Mouse (Mus musculus) neural tube, embryonic 14.5 days (tissue): ENCODE measurements around the gene Ythdc1. TPM values are rescaled to one million over a fixed set of nuclear protein-coding genes. Genes with fewer than 3 reads are reported as not detected.
A peak's percentile ranks its signal among the peaks of the same experiment; 100 is the strongest.

Experiments
- ATAC-seq: fragments of 200-750 bp; cut with Nextera tagmentation; 2 replicates; pipeline ENCODE4 v1.8.0; 2017; ENCODE audit warnings: low read depth, mild to moderate bottlenecking, moderate TSS enrichment, moderate library complexity
- H3K27ac ChIP-seq: fragments of 300-500 bp; sonication (generic); 2 replicates; pipeline ENCODE4 v1.5.1; 2014; ENCODE audit warnings: low read depth, mild to moderate bottlenecking, control low read depth, low read length, moderate library complexity, mixed read lengths
- H3K27me3 ChIP-seq: fragments of 300-500 bp; sonication (generic); 2 replicates; pipeline ENCODE4 v1.6.1; 2014; ENCODE audit warnings: low read length; ENCODE audit not compliant: control insufficient read depth, insufficient read depth
- H3K36me3 ChIP-seq: fragments of 300-500 bp; sonication (generic); 2 replicates; pipeline ENCODE4 v1.6.1; 2014; ENCODE audit warnings: low read length, mixed read lengths; ENCODE audit not compliant: control insufficient read depth, insufficient read depth
- H3K4me1 ChIP-seq: fragments of 300-500 bp; sonication (generic); 2 replicates; pipeline ENCODE4 v1.6.1; 2014; ENCODE audit warnings: low read length; ENCODE audit not compliant: control insufficient read depth, insufficient read depth
- H3K4me2 ChIP-seq: fragments of 300-500 bp; sonication (generic); 2 replicates; pipeline ENCODE4 v1.6.1; 2014; ENCODE audit warnings: mild to moderate bottlenecking, low read depth, low read length, control low read depth
- H3K4me3 ChIP-seq: fragments of 300-500 bp; sonication (generic); 2 replicates; pipeline ENCODE4 v1.5.1; 2014; ENCODE audit warnings: low read depth, low read length, control low read depth, mixed read lengths
- H3K9ac ChIP-seq: fragments of 300-500 bp; sonication (generic); replicated peaks from 2 replicates; pipeline ENCODE4 v1.6.1; 2014; ENCODE audit warnings: low read depth, mild to moderate bottlenecking, control low read depth, low read length, mixed read lengths
- H3K9me3 ChIP-seq: fragments of 300-500 bp; sonication (generic); 2 replicates; pipeline ENCODE4 v1.6.1; 2016; ENCODE audit warnings: low read length; ENCODE audit not compliant: control insufficient read depth
- WGBS: fragments of 180-500 bp; shearing (Covaris S2); extraction: QIAGEN DNeasy Blood & Tissue Kit; methylation state at CpG from one replicate; pipeline ENCODE4 v1.1.7; 2014; 5-methylcytosine and 5-hydroxymethylcytosine counted together
- polyA plus RNA-seq: library from polyadenylated mRNA; unstranded; fragments of >200 nt; fragmentation: Nextera tagmentation; extraction: Ambion mirVana; gene quantifications from 2 replicates; pipeline ENCODE4 v1.2.1, GENCODE M21; 2014

Ythdc1 gene
- 44.6 and 45.4 TPM in 2 replicates for polyA plus RNA-seq

GRCm38 (mm10) chr5:86803962-86804940 lies at the start of gene Ythdc1:
Ythdc1 (plus strand) TSS chr5:86804221.
- WGBS, result under 1% methylated on average over 89 of the region's 111 CpGs
- H3K4me1 ChIP-seq, result peaks cover 7% of the 10 kb centered on the region; the same call in 1 of the 2 replicates

DNA sequence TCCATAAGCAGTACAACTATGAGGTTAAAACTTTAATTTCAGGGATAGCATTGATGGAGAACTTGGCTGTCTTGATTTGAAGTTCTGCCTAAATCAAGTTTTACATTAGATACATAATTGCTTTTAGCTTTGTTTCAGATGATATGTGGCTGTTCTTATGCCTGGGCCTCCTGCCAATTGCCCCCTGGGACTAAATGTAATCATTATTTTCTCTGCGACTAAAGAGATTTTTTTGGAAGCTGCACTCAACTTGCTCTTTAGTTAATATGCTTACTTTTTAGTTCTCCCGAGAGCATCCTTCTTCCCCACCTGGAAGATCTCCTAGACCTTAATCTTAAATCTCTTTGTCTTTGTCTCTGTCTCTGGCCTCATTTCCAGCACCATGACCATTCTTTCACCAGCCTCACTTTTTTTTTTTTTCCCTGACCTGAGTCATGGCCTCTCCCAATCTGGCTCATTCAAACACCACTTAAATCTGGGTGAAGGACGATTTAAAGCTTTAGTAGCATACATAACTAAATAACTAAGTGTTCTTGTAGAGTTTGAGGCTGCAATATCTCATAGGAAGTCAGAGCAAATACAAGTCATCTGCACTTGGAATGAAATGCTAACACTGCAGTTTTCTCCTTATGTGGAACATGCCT lies 34.9 kb upstream of the Ythdc1 start:
- Histone ChIP-seq H3K4me3 (no peak overlapping the region), H3K9me3 (no peaks in the 10 kb centered on the region), H3K4me2 (no peak overlapping the region), H3K9ac (no peak overlapping the region), H3K4me1 (no peaks in the 10 kb centered on the region), H3K27ac (no peak overlapping the region), H3K27me3 (no peaks in the 10 kb centered on the region), H3K36me3 (no peaks in the 10 kb centered on the region)
- no peak for ATAC-seq
- WGBS, result 47% methylated on average over 3 of the region's 3 CpGs

More at GRCm38 (mm10) chr5:86803962-86804940, at the start of gene Ythdc1:
- Histone ChIP-seq H3K4me3 (peak within 1 kb of the TSS; percentile 99), H3K27me3 (no peaks in the 10 kb centered on the region), H3K4me2 (peak within 1 kb of the TSS; percentile 70), H3K36me3 (no peaks in the 10 kb centered on the region), H3K27ac (peak within 1 kb of the TSS; percentile 99), H3K9me3 (no peaks in the 10 kb centered on the region), H3K9ac (peak within 1 kb of the TSS; percentile 99)
- peak; percentile 100 for ATAC-seq

DNA sequence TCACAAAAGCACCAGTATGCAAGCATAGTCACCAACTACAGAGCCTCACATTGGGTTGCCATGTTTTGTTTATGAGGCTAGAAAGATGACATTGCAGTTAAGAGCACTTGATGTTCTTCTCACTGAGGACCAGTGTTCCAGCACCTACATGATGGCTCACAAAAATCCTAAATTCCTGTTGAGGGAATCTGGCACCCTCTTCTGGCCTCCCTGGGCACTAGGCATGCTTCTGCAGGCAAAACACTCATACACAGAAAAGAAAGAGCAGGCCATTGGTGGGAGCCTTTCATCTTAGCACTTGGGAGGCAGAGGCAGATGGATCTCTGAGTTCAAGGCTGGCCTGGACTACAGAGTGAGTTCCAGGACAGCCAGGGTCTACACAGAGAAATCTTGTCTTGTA lies 33.0 kb upstream of the Ythdc1 start:
- H3K27ac ChIP-seq, result no peak overlapping the region
- H3K36me3 ChIP-seq, result no peaks in the 10 kb centered on the region
- H3K9ac ChIP-seq, result no peak overlapping the region
- no peaks in the 10 kb centered on the region for H3K4me1 ChIP-seq
- no peak for ATAC-seq
- no peaks in the 10 kb centered on the region for H3K27me3 ChIP-seq
- H3K4me2 ChIP-seq, result no peak overlapping the region
- H3K9me3 ChIP-seq, result no peaks in the 10 kb centered on the region
- no peak overlapping the region for H3K4me3 ChIP-seq

DNA sequence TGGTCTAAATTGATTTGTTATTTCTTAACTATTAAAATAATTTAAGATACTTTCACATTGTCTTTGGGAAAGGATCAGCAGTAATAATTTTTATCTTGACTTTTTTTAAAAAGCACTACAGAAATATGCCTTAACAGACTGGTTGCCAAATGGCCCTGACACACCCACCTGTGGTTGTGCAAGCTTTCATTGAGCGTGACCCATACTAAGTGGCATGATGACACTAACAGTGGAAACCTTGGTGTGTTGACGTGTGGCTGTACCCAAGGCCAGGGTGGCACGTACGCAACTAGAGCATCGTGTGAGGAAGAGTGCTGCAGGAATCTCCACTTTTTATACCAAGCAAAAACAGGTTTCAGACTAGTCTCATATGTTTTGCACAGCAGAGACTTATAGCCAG lies 27.1 kb upstream of the Ythdc1 start:
- ATAC-seq, result no peak
- no peaks in the 10 kb centered on the region for H3K4me1 ChIP-seq
- H3K27me3 ChIP-seq, result no peaks in the 10 kb centered on the region
- H3K4me3 ChIP-seq, result no peak overlapping the region
- H3K27ac ChIP-seq, result no peak overlapping the region
- no peak overlapping the region for H3K9ac ChIP-seq
- no peaks in the 10 kb centered on the region for H3K9me3 ChIP-seq
- no peaks in the 10 kb centered on the region for H3K36me3 ChIP-seq
- H3K4me2 ChIP-seq, result no peak overlapping the region
- WGBS, result 93% methylated on average over 5 of the region's 5 CpGs

GRCm38 (mm10) chr5:86778471-86778870 lies 25.6 kb upstream of the Ythdc1 start:
- Histone ChIP-seq H3K4me3 (no peak overlapping the region), H3K4me1 (no peaks in the 10 kb centered on the region), H3K27ac (no peak overlapping the region), H3K27me3 (no peaks in the 10 kb centered on the region), H3K4me2 (no peak overlapping the region), H3K9me3 (no peaks in the 10 kb centered on the region), H3K36me3 (no peaks in the 10 kb centered on the region), H3K9ac (no peak overlapping the region)
- WGBS, result 81% methylated on average over 1 of the region's 1 CpGs
- ATAC-seq, result no peak

GRCm38 (mm10) chr5:86783059-86783458 lies 21.0 kb upstream of the Ythdc1 start:
- Histone ChIP-seq H3K4me2 (no peak overlapping the region), H3K9me3 (no peaks in the 10 kb centered on the region), H3K4me1 (no peaks in the 10 kb centered on the region), H3K27ac (no peak overlapping the region), H3K4me3 (no peak overlapping the region), H3K9ac (no peak overlapping the region), H3K27me3 (no peaks in the 10 kb centered on the region), H3K36me3 (no peaks in the 10 kb centered on the region)
- WGBS, result 67% methylated on average over 8 of the region's 8 CpGs
- ATAC-seq, result no peak

- 96% methylated on average over 1 of the region's 1 CpGs for WGBS
- H3K36me3 ChIP-seq, result no peaks in the 10 kb centered on the region
- no peaks in the 10 kb centered on the region for H3K4me1 ChIP-seq
- no peak overlapping the region for H3K9ac ChIP-seq
- ATAC-seq, result no peak
- no peaks in the 10 kb centered on the region for H3K27me3 ChIP-seq
- H3K4me2 ChIP-seq, result no peak overlapping the region
- H3K27ac ChIP-seq, result no peak overlapping the region
- H3K9me3 ChIP-seq, result no peaks in the 10 kb centered on the region
- no peak overlapping the region for H3K4me3 ChIP-seq
Observed at GRCm38 (mm10) chr5:86784205-86784604, 19.8 kb upstream of the Ythdc1 start.

DNA sequence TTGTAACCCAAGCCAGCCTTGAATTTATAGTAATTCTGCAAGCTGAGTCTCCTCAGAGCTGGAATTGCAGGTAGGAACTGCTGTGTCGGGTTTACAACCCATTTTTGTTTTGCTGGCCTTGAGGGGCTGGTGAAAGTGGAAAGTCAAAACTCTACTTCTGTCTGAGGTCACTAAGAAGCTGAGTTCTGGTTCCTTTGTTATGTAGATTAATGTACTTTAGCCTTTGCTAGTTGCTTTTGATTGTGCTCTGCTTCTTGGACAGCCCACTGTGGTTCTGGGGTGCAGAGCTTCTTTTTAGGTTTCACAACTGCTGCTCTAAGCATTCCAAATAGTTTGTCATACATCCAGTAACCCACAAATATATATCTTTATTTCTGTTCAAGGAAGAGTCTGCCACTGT lies 17.2 kb upstream of the Ythdc1 start:
- Histone ChIP-seq H3K9ac (no peak overlapping the region), H3K9me3 (no peaks in the 10 kb centered on the region), H3K27me3 (no peaks in the 10 kb centered on the region), H3K4me1 (no peaks in the 10 kb centered on the region), H3K27ac (no peak overlapping the region), H3K36me3 (no peaks in the 10 kb centered on the region), H3K4me3 (no peak overlapping the region), H3K4me2 (no peak overlapping the region)
- no peak for ATAC-seq
- 43% methylated on average over 1 of the region's 1 CpGs for WGBS

DNA sequence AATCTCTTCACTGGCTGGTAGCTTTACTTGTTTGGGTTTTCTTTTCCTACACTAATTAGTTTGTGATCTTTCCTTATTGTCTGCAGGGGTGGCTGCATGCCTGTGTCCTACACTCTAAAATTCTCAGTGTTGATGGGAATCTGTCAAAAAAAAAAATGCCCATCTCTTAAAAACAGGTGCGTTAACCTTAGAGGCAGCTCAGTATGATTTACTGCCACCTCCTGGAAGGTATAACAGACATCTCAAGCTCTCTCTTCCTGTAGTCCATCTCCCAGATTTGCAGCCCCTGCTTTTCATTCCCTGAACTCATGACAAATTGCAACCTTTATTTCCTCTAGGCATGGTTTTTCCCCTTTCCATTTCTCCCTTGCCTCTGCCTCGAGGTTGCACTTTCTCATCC lies 14.1 kb upstream of the Ythdc1 start:
- Histone ChIP-seq H3K27me3 (no peaks in the 10 kb centered on the region), H3K4me2 (no peak overlapping the region), H3K27ac (no peak overlapping the region), H3K9me3 (no peaks in the 10 kb centered on the region), H3K9ac (no peak overlapping the region), H3K36me3 (no peaks in the 10 kb centered on the region), H3K4me1 (no peaks in the 10 kb centered on the region), H3K4me3 (no peak overlapping the region)
- 72% methylated on average over 2 of the region's 2 CpGs for WGBS
- no peak for ATAC-seq
